Comparison of ENCODE assay signal across 14 mouse cellular contexts in genomic region chr4:107776990-107777673, GRCm38 (mm10). TPM values are rescaled to one million over a fixed set of nuclear protein-coding genes. Genes with fewer than 3 reads are reported as not detected.
A peak's percentile ranks its signal among the peaks of the same experiment; 100 is the strongest.
DNase-seq lines count a peak whose midpoint lies in the region; ATAC-seq and TF ChIP-seq lines count a peak whose summit lies in the region.
"Had no signal": no experiment of that assay in that cellular context is flagged by ENCODE, and none has a peak within 500 bp of the region (broad histone marks: within the 10 kb centered on the region; RNA-seq: fewer than 3 reads in every experiment).

No protein-coding gene starts in this region.

- TF ChIP-seq POLR2A in bone marrow macrophage, adult 2 months (IDR thresholded peaks at IDR 0.05; ENCODE audit: borderline replicate concordance, low read depth, low read length): no peak

- TF ChIP-seq CTCF in bone marrow macrophage, adult 2 months (IDR thresholded peaks at IDR 0.05; ENCODE audit: low read depth, low read length): no peak
- no peak for TF ChIP-seq CTCF in lung, postnatal 0 days (IDR thresholded peaks at IDR 0.05)

- H3K9me3 ChIP-seq in midbrain, embryonic 10.5 days (replicated peaks): no peaks in the 10 kb centered on the region
- no peaks in the 10 kb centered on the region for H3K9me3 ChIP-seq in midbrain, embryonic 15.5 days
- H3K9me3 ChIP-seq in lung, postnatal 0 days (ENCODE audit: low read length): no peaks in the 10 kb centered on the region
- no peaks in the 10 kb centered on the region for H3K9me3 ChIP-seq in heart, embryonic 11.5 days (replicated peaks; ENCODE audit: control insufficient read depth, low read length)
- H3K9me3 ChIP-seq: embryonic facial prominence, embryonic 15.5 days; heart, embryonic 15.5 days had no signal

- peaks cover 42% of the 10 kb centered on the region for H3K4me1 ChIP-seq in midbrain, embryonic 10.5 days
- peaks cover 22% of the 10 kb centered on the region for H3K4me1 ChIP-seq in midbrain, embryonic 15.5 days
- H3K4me1 ChIP-seq in bone marrow macrophage, adult 2 months (ENCODE audit: control insufficient read depth, insufficient read depth, low read length): peaks cover 14% of the 10 kb centered on the region
- H3K4me1 ChIP-seq in lung, postnatal 0 days (ENCODE audit: insufficient read depth, low read depth, low read length): no peaks in the 10 kb centered on the region
- H3K4me1 ChIP-seq in heart, embryonic 11.5 days (ENCODE audit: control insufficient read depth, insufficient read depth, low read length): no peaks in the 10 kb centered on the region
- H3K4me1 ChIP-seq: embryonic facial prominence, embryonic 15.5 days; heart, embryonic 15.5 days had no signal

- peak overlapping the region; percentile 52 for H3K27ac ChIP-seq in midbrain, embryonic 10.5 days (replicated peaks)
- no peak overlapping the region for H3K27ac ChIP-seq in midbrain, embryonic 15.5 days
- peak overlapping the region; percentile 64 for H3K27ac ChIP-seq in bone marrow macrophage, adult 2 months (ENCODE audit: insufficient read depth, low read depth, low read length)
- no peak overlapping the region for H3K27ac ChIP-seq in lung, postnatal 0 days (ENCODE audit: low read length)
- H3K27ac ChIP-seq in heart, embryonic 11.5 days (ENCODE audit: low read depth, low read length): no peak overlapping the region
- H3K27ac ChIP-seq: embryonic facial prominence, embryonic 15.5 days; heart, embryonic 15.5 days had no signal

- no peak for TF ChIP-seq EP300 in lung, postnatal 0 days (IDR thresholded peaks at IDR 0.05)

- no peak for ATAC-seq in midbrain, embryonic 15.5 days (replicated peaks)
- ATAC-seq in lung, postnatal 0 days: peak; percentile 35; the same call in 1 of the 2 replicates
- no peak for ATAC-seq in heart, embryonic 11.5 days (replicated peaks; ENCODE audit: insufficient number of reproducible peaks, low FRiP score, low TSS enrichment)
- ATAC-seq: intestine, postnatal 0 days had no signal

- H3K4me2 ChIP-seq in midbrain, embryonic 15.5 days: no peak overlapping the region
- H3K4me2 ChIP-seq in lung, postnatal 0 days (replicated peaks; ENCODE audit: low read depth, low read length): no peak overlapping the region
- H3K4me2 ChIP-seq in heart, embryonic 11.5 days: no peak overlapping the region
- H3K4me2 ChIP-seq: embryonic facial prominence, embryonic 15.5 days; heart, embryonic 15.5 days had no signal

- H3K4me3 ChIP-seq in midbrain, embryonic 10.5 days: no peak overlapping the region
- H3K4me3 ChIP-seq in midbrain, embryonic 15.5 days: no peak overlapping the region
- H3K4me3 ChIP-seq in bone marrow macrophage, adult 2 months (ENCODE audit: insufficient read depth, low read length): no peak overlapping the region
- no peak overlapping the region for H3K4me3 ChIP-seq in lung, postnatal 0 days (ENCODE audit: low read depth, low read length)
- no peak overlapping the region for H3K4me3 ChIP-seq in heart, embryonic 11.5 days (ENCODE audit: low read depth, low read length)
- H3K4me3 ChIP-seq: embryonic facial prominence, embryonic 15.5 days; heart, embryonic 15.5 days had no signal

- H3K27me3 ChIP-seq in midbrain, embryonic 10.5 days (ENCODE audit: low read depth, poor library complexity, severe bottlenecking): peaks cover 18% of the 10 kb centered on the region
- H3K27me3 ChIP-seq in midbrain, embryonic 15.5 days (replicated peaks): no peaks in the 10 kb centered on the region
- H3K27me3 ChIP-seq in lung, postnatal 0 days (replicated peaks; ENCODE audit: insufficient read depth, low read length): no peaks in the 10 kb centered on the region
- 0 out of 2 replicates have a peak, but pooled peaks cover 3% of the 10 kb centered on the region for H3K27me3 ChIP-seq in heart, embryonic 11.5 days (ENCODE audit: control insufficient read depth, insufficient read depth, low read length)
- H3K27me3 ChIP-seq: embryonic facial prominence, embryonic 15.5 days; heart, embryonic 15.5 days had no signal

- DNase-seq in midbrain, embryonic 10.5 days (ENCODE audit: low spot score): no peak
- DNase-seq in lung, postnatal 0 days (ENCODE audit: low spot score): peak; percentile 39
- peak; percentile 25 to 49 for DNase-seq in spleen, adult 18-20 months
- DNase-seq in cerebellum, adult 11 months: no peak
- DNase-seq in cerebellum, postnatal 14 days: no peak
- DNase-seq: adrenal gland, adult 8-10 months; cerebellum, adult 2 months; layer of hippocampus, postnatal 36 days had no signal

- no peaks in the 10 kb centered on the region for H3K36me3 ChIP-seq in midbrain, embryonic 10.5 days
- no peaks in the 10 kb centered on the region for H3K36me3 ChIP-seq in midbrain, embryonic 15.5 days (replicated peaks)
- no peaks in the 10 kb centered on the region for H3K36me3 ChIP-seq in lung, postnatal 0 days (ENCODE audit: insufficient read depth, low read length)
- H3K36me3 ChIP-seq in heart, embryonic 11.5 days (ENCODE audit: control insufficient read depth, insufficient read depth, low read length): no peaks in the 10 kb centered on the region
- H3K36me3 ChIP-seq: embryonic facial prominence, embryonic 15.5 days; heart, embryonic 15.5 days had no signal

- no peak overlapping the region for H3K9ac ChIP-seq in midbrain, embryonic 15.5 days
- no peak overlapping the region for H3K9ac ChIP-seq in lung, postnatal 0 days (replicated peaks; ENCODE audit: low read depth)
- H3K9ac ChIP-seq in heart, embryonic 11.5 days (ENCODE audit: low read depth, low read length): no peak overlapping the region
- H3K9ac ChIP-seq: embryonic facial prominence, embryonic 15.5 days; heart, embryonic 15.5 days had no signal

- WGBS in midbrain, embryonic 10.5 days: 93% methylated on average over 5 of the region's 5 CpGs
- 92% methylated on average over 5 of the region's 5 CpGs for WGBS in midbrain, embryonic 15.5 days
- 35% methylated on average over 5 of the region's 5 CpGs for WGBS in lung, postnatal 0 days
- 82% methylated on average over 5 of the region's 5 CpGs for WGBS in heart, embryonic 11.5 days (ENCODE audit: insufficient replicate concordance)

RNA-seq across cellular contexts. Expression of gene Lrp8, which starts 24.9 kb away (rescaled TPM):
- 10.4 and 15.0 TPM in 2 replicates for polyA plus RNA-seq in midbrain, embryonic 10.5 days (2016; fragmentation: Nextera tagmentation; extraction: Ambion mirVana)
- 70.6 and 71.3 TPM in 2 replicates for polyA plus RNA-seq in midbrain, embryonic 15.5 days (2015; fragmentation: Nextera tagmentation; extraction: Ambion mirVana)
- polyA plus RNA-seq in bone marrow macrophage, adult 2 months (2012; ENCODE audit: insufficient read depth, insufficient read length, missing spikeins): 2.6 and 4.0 TPM in 2 replicates
- 0.56 TPM in 2 replicates for polyA plus RNA-seq in lung, postnatal 0 days (2015; fragmentation: Nextera tagmentation; extraction: Ambion mirVana)
- 1.1 and 1.8 TPM in 2 replicates for polyA plus RNA-seq in heart, embryonic 11.5 days (2014; fragmentation: Nextera tagmentation; extraction: Ambion mirVana)

Comparison
In these comparisons a context has a peak if more than half of its experiments do, and no peak if none do; other contexts are left out.
1. H3K27ac ChIP-seq: peak in midbrain, embryonic 10.5 days (single experiment) and bone marrow macrophage, adult 2 months (single experiment); none in midbrain, embryonic 15.5 days (single experiment), lung, postnatal 0 days (single experiment) and heart, embryonic 11.5 days (single experiment).
2. DNase-seq: peak in lung, postnatal 0 days (single experiment) and spleen, adult 18-20 months (2 of 2); none in midbrain, embryonic 10.5 days (single experiment), cerebellum, adult 11 months (single experiment) and cerebellum, postnatal 14 days (0 of 2).